Mouse (Mus musculus) kidney, embryonic 16.5 days (tissue): Measurements from ENCODE around the gene Atf7. TPM values are rescaled to one million over a fixed set of nuclear protein-coding genes. Genes with fewer than 3 reads are reported as not detected.
A peak's percentile ranks its signal among the peaks of the same experiment; 100 is the strongest.
"Not testable (repeated sequence)": the region's sequence is repeated elsewhere in the genome, so short reads cannot be mapped to it uniquely, and the experiment has no call there.

Experiments used
- ATAC-seq: fragments of 200-750 bp; cut with Nextera tagmentation; 2 replicates; pipeline ENCODE4 v1.8.0; 2017; ENCODE audit warnings: moderate TSS enrichment; ENCODE audit not compliant: low FRiP score, low TSS enrichment
- H3K27ac ChIP-seq: fragments of 300-500 bp; sonication (generic); 2 replicates; pipeline ENCODE4 v1.5.1; 2014; ENCODE audit warnings: low read length
- H3K27me3 ChIP-seq: fragments of 300-500 bp; sonication (generic); 2 replicates; pipeline ENCODE4 v1.6.1; 2014; ENCODE audit warnings: low read length, control low read depth, mixed read lengths; ENCODE audit not compliant: insufficient read depth
- H3K36me3 ChIP-seq: fragments of 300-500 bp; sonication (generic); 2 replicates; pipeline ENCODE4 v1.6.1; 2014; ENCODE audit warnings: low read length, control low read depth, mixed read lengths; ENCODE audit not compliant: insufficient read depth
- H3K4me1 ChIP-seq: fragments of 300-500 bp; sonication (generic); 2 replicates; pipeline ENCODE4 v1.6.1; 2014; ENCODE audit warnings: low read length, control low read depth, mixed read lengths; ENCODE audit not compliant: insufficient read depth
- H3K4me2 ChIP-seq: fragments of 300-500 bp; sonication (generic); replicated peaks from 2 replicates; pipeline ENCODE4 v1.6.1; 2014; ENCODE audit warnings: low read depth, low read length
- H3K4me3 ChIP-seq: fragments of 300-500 bp; sonication (generic); 2 replicates; pipeline ENCODE4 v1.5.1; 2014; ENCODE audit warnings: mild to moderate bottlenecking, low read length
- H3K9ac ChIP-seq: fragments of 300-500 bp; sonication (generic); replicated peaks from 2 replicates; pipeline ENCODE4 v1.6.1; 2014; ENCODE audit warnings: low read length
- H3K9me3 ChIP-seq: fragments of 300-500 bp; sonication (generic); 2 replicates; pipeline ENCODE4 v1.6.1; 2016; ENCODE audit warnings: low read length, control low read depth
- WGBS: fragments of 180-500 bp; shearing (Covaris S2); extraction: QIAGEN DNeasy Blood & Tissue Kit; methylation state at CpG from one replicate; pipeline ENCODE4 v1.1.7; 2014; 5-methylcytosine and 5-hydroxymethylcytosine counted together
- polyA plus RNA-seq: library from polyadenylated mRNA; unstranded; fragments of >200 nt; fragmentation: Nextera tagmentation; extraction: Ambion mirVana; gene quantifications from 2 replicates; pipeline ENCODE4 v1.2.1, GENCODE M21; 2015

Atf7 gene
- polyA plus RNA-seq, 1 experiment from 2014 or later = 30.9 TPM

DNA sequence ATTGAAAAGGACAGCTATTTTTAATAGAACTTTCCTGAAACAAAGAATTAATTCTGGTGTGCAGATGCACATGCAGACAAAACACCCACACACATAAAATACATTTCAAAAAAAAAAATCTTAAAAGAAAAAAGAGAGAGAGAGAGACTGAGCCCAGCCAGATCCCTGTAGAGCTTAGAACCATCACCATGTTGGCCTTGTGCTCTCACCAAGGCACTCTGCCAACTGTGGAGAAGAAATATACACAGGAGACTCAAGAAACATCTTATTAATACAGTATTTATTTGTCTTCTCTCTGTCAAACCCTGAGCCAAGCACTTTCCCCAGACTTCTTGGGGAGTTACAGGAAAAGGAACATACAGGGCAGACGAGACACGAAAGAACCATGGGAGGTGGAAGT lies 37.3 kb upstream of the Atf7 start:
- no CpG with 5 or more reads among the region's 2 CpGs for WGBS
- not testable (repeated sequence) for H3K27ac ChIP-seq, H3K9ac ChIP-seq, H3K4me3 ChIP-seq, ATAC-seq, H3K27me3 ChIP-seq, H3K4me2 ChIP-seq, H3K4me1 ChIP-seq, H3K9me3 ChIP-seq
- peaks cover 65% of the 10 kb centered on the region for H3K36me3 ChIP-seq

GRCm38 (mm10) chr15:102657926-102658381 lies 32.7 kb upstream of the Atf7 start:
- Histone ChIP-seq H3K4me3 (no peak overlapping the region), H3K4me2 (no peak overlapping the region), H3K9ac (no peak overlapping the region), H3K27ac (peak overlapping the region; percentile 86), H3K36me3 (peaks cover 24% of the 10 kb centered on the region), H3K4me1 (peaks cover 16% of the 10 kb centered on the region), H3K27me3 (no peaks in the 10 kb centered on the region), H3K9me3 (no peaks in the 10 kb centered on the region)
- no peak for ATAC-seq
- WGBS = 55% methylated on average over 3 of the region's 3 CpGs

DNA sequence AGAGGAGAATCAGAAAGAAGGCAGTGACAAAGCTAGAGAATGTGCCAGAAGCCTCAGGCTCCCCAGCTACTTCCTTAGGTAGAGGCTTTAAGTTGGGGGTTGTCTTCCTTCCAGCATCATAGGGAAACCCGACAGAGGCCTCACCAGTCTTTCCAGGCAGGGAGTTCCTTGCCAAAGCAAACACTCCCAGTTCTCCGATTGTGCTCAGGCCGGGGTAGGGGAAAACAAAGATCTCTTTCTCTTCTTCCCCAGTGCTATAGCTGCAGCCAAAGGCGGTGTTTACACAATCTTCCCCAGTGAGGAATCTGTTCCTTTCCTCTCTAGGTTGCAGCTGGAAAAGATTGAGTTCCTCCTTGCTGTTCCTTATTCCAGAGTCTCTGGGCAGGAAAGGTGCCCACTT lies 31.4 kb upstream of the Atf7 start:
- no peak overlapping the region for H3K9ac ChIP-seq
- peak; percentile 54 for ATAC-seq
- WGBS = 20% methylated on average over 4 of the region's 4 CpGs

DNA sequence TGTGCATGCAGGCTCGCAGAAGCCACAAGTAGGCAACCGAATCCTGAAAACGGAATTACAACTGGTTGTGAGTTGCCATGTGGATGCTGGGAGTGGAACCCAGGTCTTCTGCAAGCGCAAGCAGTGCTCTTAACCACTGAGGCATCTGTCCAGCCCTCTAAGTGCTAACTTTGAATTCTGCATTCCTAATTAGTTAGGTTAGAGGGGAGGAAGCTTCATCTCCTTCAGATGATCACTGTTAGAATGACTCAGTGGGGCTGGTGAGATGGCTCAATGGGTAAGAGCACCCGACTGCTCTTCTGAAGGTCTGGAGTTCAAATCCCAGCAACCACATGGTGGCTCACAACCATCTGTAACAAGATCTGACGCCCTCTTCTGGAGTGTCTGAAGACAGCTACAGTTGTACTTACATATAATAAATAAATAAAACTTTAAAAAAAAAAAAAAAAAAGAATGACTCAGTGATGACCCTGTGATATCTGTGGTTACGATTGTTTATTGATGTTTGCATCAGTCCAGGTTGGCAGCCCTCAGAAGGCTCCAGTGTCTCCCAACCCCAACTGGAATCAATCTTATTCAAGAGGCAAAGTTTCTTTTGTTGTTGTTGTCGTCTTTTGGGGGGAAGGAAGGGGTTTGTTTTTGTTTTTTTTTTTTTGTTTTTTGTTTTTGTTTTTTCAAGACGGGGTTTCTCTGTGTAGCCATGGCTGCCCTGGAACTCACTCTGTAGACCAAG lies 26.8 kb upstream of the Atf7 start:
- not testable (repeated sequence) for ATAC-seq, H3K9me3 ChIP-seq, H3K9ac ChIP-seq, H3K27ac ChIP-seq, H3K27me3 ChIP-seq, H3K4me3 ChIP-seq, H3K36me3 ChIP-seq, H3K4me2 ChIP-seq
- WGBS = 85% methylated on average over 8 of the region's 9 CpGs
- H3K4me1 ChIP-seq = peaks cover 11% of the 10 kb centered on the region

More for the DNA sequence above, 31.4 kb upstream of the Atf7 start:
- Histone ChIP-seq H3K4me2 (no peak overlapping the region), H3K27ac (peak overlapping the region; percentile 86), H3K9me3 (no peaks in the 10 kb centered on the region), H3K4me1 (peaks cover 16% of the 10 kb centered on the region), H3K27me3 (no peaks in the 10 kb centered on the region), H3K4me3 (no peak overlapping the region), H3K36me3 (peaks cover 13% of the 10 kb centered on the region)

GRCm38 (mm10) chr15:102651107-102651506 lies 25.8 kb upstream of the Atf7 start:
- no peak for ATAC-seq
- no peak overlapping the region for H3K4me3 ChIP-seq
- no peak overlapping the region for H3K27ac ChIP-seq
- no peaks in the 10 kb centered on the region for H3K9me3 ChIP-seq
- H3K27me3 ChIP-seq = no peaks in the 10 kb centered on the region
- H3K9ac ChIP-seq = no peak overlapping the region
- H3K36me3 ChIP-seq = no peaks in the 10 kb centered on the region
- 67% methylated on average over 3 of the region's 3 CpGs for WGBS
- H3K4me1 ChIP-seq = peaks cover 3% of the 10 kb centered on the region; the same call in 1 of the 2 replicates
- H3K4me2 ChIP-seq = no peak overlapping the region

- Histone ChIP-seq H3K27me3 (no peaks in the 10 kb centered on the region), H3K4me1 (no peaks in the 10 kb centered on the region), H3K36me3 (no peaks in the 10 kb centered on the region), H3K27ac (no peak overlapping the region), H3K4me3 (no peak overlapping the region), H3K9ac (no peak overlapping the region), H3K4me2 (no peak overlapping the region), H3K9me3 (peaks cover 5% of the 10 kb centered on the region; the same call in 1 of the 2 replicates)
- ATAC-seq = no peak
- WGBS = 89% methylated on average over 3 of the region's 3 CpGs
Observed at GRCm38 (mm10) chr15:102635817-102636216, 10.6 kb upstream of the Atf7 start.

DNA sequence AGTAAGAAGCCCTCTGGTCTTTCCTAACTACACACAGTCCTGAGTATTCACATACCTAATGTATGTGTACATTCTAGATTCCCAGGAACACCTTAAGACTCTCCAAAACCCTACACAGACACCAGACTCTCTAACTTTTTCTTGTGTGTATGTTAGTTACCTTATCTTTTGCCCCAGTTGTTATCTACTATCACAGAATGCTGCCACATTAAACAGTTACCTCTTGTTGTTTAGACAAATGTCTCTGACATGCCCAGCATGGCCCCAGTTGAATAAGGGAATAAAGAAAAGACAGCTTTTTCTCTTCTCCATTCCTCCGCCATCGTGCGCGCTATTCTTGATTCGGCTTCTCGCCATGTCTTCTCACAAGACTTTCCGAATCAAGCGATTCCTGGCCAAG lies 9.4 kb upstream of the Atf7 start:
- Histone ChIP-seq H3K4me1 (no peaks in the 10 kb centered on the region), H3K4me3 (no peak overlapping the region), H3K36me3 (no peaks in the 10 kb centered on the region), H3K9me3 (peaks cover 5% of the 10 kb centered on the region; the same call in 1 of the 2 replicates), H3K9ac (no peak overlapping the region), H3K27me3 (no peaks in the 10 kb centered on the region), H3K4me2 (no peak overlapping the region), H3K27ac (no peak overlapping the region)
- no peak for ATAC-seq
- WGBS = 96% methylated on average over 8 of the region's 8 CpGs

GRCm38 (mm10) chr15:102625687-102626055 lies 407 bp upstream of the Atf7 start:
- WGBS = 0% methylated on average over 18 of the region's 18 CpGs
- Histone ChIP-seq H3K27ac (peak overlapping the region; percentile 100), H3K4me1 (peaks cover 22% of the 10 kb centered on the region), H3K4me2 (peak overlapping the region; percentile 78), H3K9me3 (no peaks in the 10 kb centered on the region), H3K4me3 (peak overlapping the region; percentile 68), H3K36me3 (no peaks in the 10 kb centered on the region), H3K27me3 (no peaks in the 10 kb centered on the region), H3K9ac (peak overlapping the region; percentile 87)
- no peak; the same call in 1 of the 2 replicates for ATAC-seq

DNA sequence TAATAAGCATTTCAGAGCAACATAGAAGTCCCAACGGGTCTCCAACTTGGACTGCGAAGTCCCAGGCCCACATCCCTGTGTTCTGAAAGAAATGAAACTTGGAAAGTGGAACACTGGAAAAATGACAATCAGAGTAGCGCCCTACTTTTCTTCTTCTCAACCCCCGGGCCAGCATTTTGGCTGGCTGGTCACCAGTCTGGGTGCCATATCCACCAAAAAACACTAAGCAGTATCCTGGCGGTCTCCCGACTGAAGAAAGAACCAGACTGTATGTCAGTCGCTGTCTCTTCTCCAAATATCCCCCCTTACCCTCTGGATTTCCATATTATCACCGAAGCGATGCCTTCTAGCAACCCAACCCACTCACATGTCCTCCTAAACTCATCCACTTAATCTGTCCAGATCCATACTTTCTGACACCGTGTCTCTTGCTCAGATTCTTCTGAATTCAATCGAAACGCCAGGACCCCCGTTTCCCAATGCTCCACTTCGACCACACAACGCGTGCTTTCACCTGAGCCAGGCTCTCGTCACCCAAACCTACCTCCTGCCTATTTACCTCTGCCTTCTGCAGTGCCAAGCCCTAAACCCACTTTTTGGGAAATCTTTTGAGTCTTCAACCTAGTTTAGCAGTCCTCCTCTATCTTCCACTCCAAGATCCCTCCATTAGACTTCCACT lies 834 bp downstream of the Atf7 start:
- Histone ChIP-seq H3K4me3 (peak overlapping the region; percentile 68), H3K4me2 (peak overlapping the region; percentile 88)
- ATAC-seq = no peak

DNA sequence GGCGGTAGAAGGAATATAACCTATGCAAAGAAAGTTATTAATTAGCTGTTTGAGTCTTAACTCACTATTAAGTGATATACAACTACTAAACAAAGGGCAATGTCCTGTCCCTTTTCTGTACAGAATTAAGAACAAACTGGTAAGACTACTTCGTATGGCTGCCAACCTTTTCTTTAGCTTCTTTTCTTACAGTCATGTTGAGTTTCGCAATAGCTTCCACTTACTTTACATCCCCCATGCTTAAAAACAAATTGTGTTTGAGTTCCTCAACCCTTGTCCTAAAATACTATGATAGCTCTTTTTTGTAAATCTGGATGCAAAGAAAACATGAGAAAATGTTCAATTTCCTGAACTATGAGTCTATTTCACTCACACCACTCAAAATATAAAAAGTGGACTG lies 2.1 kb downstream of the Atf7 start:
- Histone ChIP-seq H3K4me2 (peak overlapping the region; percentile 42; the same call in 1 of the 2 replicates), H3K36me3 (0 out of 2 replicates have a peak, but pooled peaks cover 3% of the 10 kb centered on the region), H3K27ac (no peak overlapping the region), H3K9ac (no peak overlapping the region), H3K4me1 (peaks cover 22% of the 10 kb centered on the region), H3K27me3 (no peaks in the 10 kb centered on the region), H3K9me3 (no peaks in the 10 kb centered on the region), H3K4me3 (no peak overlapping the region)
- ATAC-seq = no peak
- WGBS = 69% methylated on average over 3 of the region's 3 CpGs

More for the DNA sequence above, 834 bp downstream of the Atf7 start:
- H3K9me3 ChIP-seq = no peaks in the 10 kb centered on the region
- peaks cover 22% of the 10 kb centered on the region for H3K4me1 ChIP-seq
- 0 out of 2 replicates have a peak, but pooled peaks cover 2% of the 10 kb centered on the region for H3K36me3 ChIP-seq
- no peaks in the 10 kb centered on the region for H3K27me3 ChIP-seq
- H3K9ac ChIP-seq = peak overlapping the region; percentile 87
- WGBS = 2% methylated on average over 17 of the region's 17 CpGs
- peak overlapping the region; percentile 100 for H3K27ac ChIP-seq
